Mouse (Mus musculus): Measurements from ENCODE around the gene Smarcc2. TPM values are rescaled to one million over a fixed set of nuclear protein-coding genes. Genes with fewer than 3 reads are reported as not detected.

Smarcc2 gene
- polyA plus RNA-seq, 1 experiment from 2014 or later = 40.5 TPM

GRCm38 (mm10) chr10:128451014-128451413, 8.0 kb upstream of the Smarcc2 start:
- no peaks in the 10 kb centered on the region for H3K4me1 ChIP-seq (replicated peaks; ENCODE audit: insufficient read depth, low read length)
- H3K27ac ChIP-seq = no peak overlapping the region
- WGBS = 82% methylated on average over 6 of the region's 6 CpGs
- H3K36me3 ChIP-seq (ENCODE audit: insufficient read depth, low read length) = no peaks in the 10 kb centered on the region
- no peak for TF ChIP-seq CTCF (IDR thresholded peaks at IDR 0.05; ENCODE audit: low read depth)
- H3K4me2 ChIP-seq (ENCODE audit: low read length) = no peak overlapping the region
- no peak for ATAC-seq (replicated peaks; ENCODE audit: low FRiP score, low read depth)
- no peak for DNase-seq (ENCODE audit: low spot score)
- H3K27me3 ChIP-seq (ENCODE audit: insufficient read depth, low read length) = no peaks in the 10 kb centered on the region
- H3K9ac ChIP-seq (ENCODE audit: low read depth, low read length) = no peak overlapping the region
- H3K9me3 ChIP-seq (replicated peaks; ENCODE audit: low read length) = no peaks in the 10 kb centered on the region
- no peak overlapping the region for H3K4me3 ChIP-seq (replicated peaks; ENCODE audit: low read depth, low read length)

- H3K9me3 ChIP-seq (replicated peaks; ENCODE audit: low read length) = no peaks in the 10 kb centered on the region
- H3K9ac ChIP-seq (ENCODE audit: low read depth, low read length) = no peak overlapping the region
- H3K36me3 ChIP-seq (ENCODE audit: insufficient read depth, low read length) = no peaks in the 10 kb centered on the region
- 62% methylated on average over 3 of the region's 3 CpGs for WGBS
- no peak for TF ChIP-seq CTCF (IDR thresholded peaks at IDR 0.05; ENCODE audit: low read depth)
- H3K4me3 ChIP-seq (replicated peaks; ENCODE audit: low read depth, low read length) = no peak overlapping the region
- H3K27me3 ChIP-seq (ENCODE audit: insufficient read depth, low read length) = no peaks in the 10 kb centered on the region
- DNase-seq (ENCODE audit: low spot score) (no peak), ATAC-seq (replicated peaks; ENCODE audit: low FRiP score, low read depth) (no peak)
- no peak overlapping the region for H3K27ac ChIP-seq
- no peak overlapping the region for H3K4me2 ChIP-seq (ENCODE audit: low read length)
- no peaks in the 10 kb centered on the region for H3K4me1 ChIP-seq (replicated peaks; ENCODE audit: insufficient read depth, low read length)
Observed at GRCm38 (mm10) chr10:128454471-128454870, 4.6 kb upstream of the Smarcc2 start.

- peaks cover 2% of the 10 kb centered on the region; the same call in 1 of the 2 replicates for H3K4me1 ChIP-seq (replicated peaks; ENCODE audit: insufficient read depth, low read length)
- 2% methylated on average over 6 of the region's 6 CpGs for WGBS
- no peak overlapping the region for H3K4me3 ChIP-seq (replicated peaks; ENCODE audit: low read depth, low read length)
- no peaks in the 10 kb centered on the region for H3K27me3 ChIP-seq (ENCODE audit: insufficient read depth, low read length)
- no peak overlapping the region for H3K4me2 ChIP-seq (ENCODE audit: low read length)
- H3K9ac ChIP-seq (ENCODE audit: low read depth, low read length) = no peak overlapping the region
- DNase-seq (ENCODE audit: low spot score) (peak; percentile 92), ATAC-seq (replicated peaks; ENCODE audit: low FRiP score, low read depth) (no peak; the same call in 1 of the 2 replicates)
- no peaks in the 10 kb centered on the region for H3K36me3 ChIP-seq (ENCODE audit: insufficient read depth, low read length)
- no peak overlapping the region for H3K27ac ChIP-seq
- TF ChIP-seq CTCF (IDR thresholded peaks at IDR 0.05; ENCODE audit: low read depth) = peak; percentile 85
- H3K9me3 ChIP-seq (replicated peaks; ENCODE audit: low read length) = no peaks in the 10 kb centered on the region
Observed at GRCm38 (mm10) chr10:128455280-128455679, 3.8 kb upstream of the Smarcc2 start.

- ATAC-seq (replicated peaks; ENCODE audit: low FRiP score, low read depth) (no peak), DNase-seq (ENCODE audit: low spot score) (no peak)
- no peaks in the 10 kb centered on the region for H3K9me3 ChIP-seq (replicated peaks; ENCODE audit: low read length)
- no peak overlapping the region for H3K27ac ChIP-seq
- H3K36me3 ChIP-seq (ENCODE audit: insufficient read depth, low read length) = 0 out of 2 replicates have a peak, but pooled peaks cover 7% of the 10 kb centered on the region
- peaks cover 11% of the 10 kb centered on the region for H3K4me1 ChIP-seq (replicated peaks; ENCODE audit: insufficient read depth, low read length)
- H3K4me2 ChIP-seq (ENCODE audit: low read length) = peak overlapping the region; percentile 72; the same call in 1 of the 2 replicates
- H3K9ac ChIP-seq (ENCODE audit: low read depth, low read length) = no peak overlapping the region
- H3K27me3 ChIP-seq (ENCODE audit: insufficient read depth, low read length) = no peaks in the 10 kb centered on the region
- 77% methylated on average over 6 of the region's 6 CpGs for WGBS
- no peak for TF ChIP-seq CTCF (IDR thresholded peaks at IDR 0.05; ENCODE audit: low read depth)
- H3K4me3 ChIP-seq (replicated peaks; ENCODE audit: low read depth, low read length) = no peak overlapping the region
Observed at GRCm38 (mm10) chr10:128457676-128458075, 1.4 kb upstream of the Smarcc2 start.

GRCm38 (mm10) chr10:128458348-128458718, 715 bp upstream of the Smarcc2 start:
- DNase-seq (ENCODE audit: low spot score) = peak; percentile 77
- Histone ChIP-seq H3K27ac (peak overlapping the region; percentile 94), H3K36me3 (ENCODE audit: insufficient read depth, low read length) (peaks cover 10% of the 10 kb centered on the region), H3K4me1 (replicated peaks; ENCODE audit: insufficient read depth, low read length) (peaks cover 11% of the 10 kb centered on the region), H3K4me2 (ENCODE audit: low read length) (peak overlapping the region; percentile 72), H3K4me3 (replicated peaks; ENCODE audit: low read depth, low read length) (peak overlapping the region; percentile 93), H3K27me3 (ENCODE audit: insufficient read depth, low read length) (no peaks in the 10 kb centered on the region), H3K9ac (ENCODE audit: low read depth, low read length) (peak overlapping the region; percentile 96), H3K9me3 (replicated peaks; ENCODE audit: low read length) (no peaks in the 10 kb centered on the region)
- under 1% methylated on average over 29 of the region's 29 CpGs for WGBS
- peak; percentile 74 for ATAC-seq (replicated peaks; ENCODE audit: low FRiP score, low read depth)
- no peak for TF ChIP-seq CTCF (IDR thresholded peaks at IDR 0.05; ENCODE audit: low read depth)

- H3K9ac ChIP-seq (ENCODE audit: low read depth, low read length) = peak overlapping the region; percentile 96
- no peaks in the 10 kb centered on the region for H3K27me3 ChIP-seq (ENCODE audit: insufficient read depth, low read length)
- H3K4me2 ChIP-seq (ENCODE audit: low read length) = peak overlapping the region; percentile 72
- under 1% methylated on average over 50 of the region's 67 CpGs for WGBS
- H3K9me3 ChIP-seq (replicated peaks; ENCODE audit: low read length) = no peaks in the 10 kb centered on the region
- peak; percentile 54 for DNase-seq (ENCODE audit: low spot score)
- no peak for TF ChIP-seq CTCF (IDR thresholded peaks at IDR 0.05; ENCODE audit: low read depth)
- peaks cover 21% of the 10 kb centered on the region for H3K36me3 ChIP-seq (ENCODE audit: insufficient read depth, low read length)
- peak overlapping the region; percentile 93 for H3K4me3 ChIP-seq (replicated peaks; ENCODE audit: low read depth, low read length)
- peaks cover 11% of the 10 kb centered on the region for H3K4me1 ChIP-seq (replicated peaks; ENCODE audit: insufficient read depth, low read length)
- H3K27ac ChIP-seq = peak overlapping the region; percentile 94
- ATAC-seq (replicated peaks; ENCODE audit: low FRiP score, low read depth) = peak; percentile 1; the same call in 1 of the 2 replicates
Observed at GRCm38 (mm10) chr10:128459409-128460269, 591 bp downstream of the Smarcc2 start.
